Mouse (Mus musculus) CD4-positive, CD25-positive, alpha-beta regulatory T cell, adult 4 months (primary cell): Measurements from ENCODE around the gene Phf5a. TPM values are rescaled to one million over a fixed set of nuclear protein-coding genes. Genes with fewer than 3 reads are reported as not detected.
"Not testable (repeated sequence)": the region's sequence is repeated elsewhere in the genome, so short reads cannot be mapped to it uniquely, and the experiment has no call there.

Source experiments
- ATAC-seq: one replicate; pipeline ENCODE4 v1.8.0; 2017
- polyA plus RNA-seq, 2 experiments: library from polyadenylated mRNA; unstranded; fragments of 100-300 nt; shearing (Covaris generic); gene quantifications; one replicate each; pipeline ENCODE4 v1.2.1; 2017

The Phf5a gene
- 100 to 1,000 TPM in 1 of 2 experiments, 10 to 100 TPM in 1; 89.8 to 111 TPM for polyA plus RNA-seq

DNA sequence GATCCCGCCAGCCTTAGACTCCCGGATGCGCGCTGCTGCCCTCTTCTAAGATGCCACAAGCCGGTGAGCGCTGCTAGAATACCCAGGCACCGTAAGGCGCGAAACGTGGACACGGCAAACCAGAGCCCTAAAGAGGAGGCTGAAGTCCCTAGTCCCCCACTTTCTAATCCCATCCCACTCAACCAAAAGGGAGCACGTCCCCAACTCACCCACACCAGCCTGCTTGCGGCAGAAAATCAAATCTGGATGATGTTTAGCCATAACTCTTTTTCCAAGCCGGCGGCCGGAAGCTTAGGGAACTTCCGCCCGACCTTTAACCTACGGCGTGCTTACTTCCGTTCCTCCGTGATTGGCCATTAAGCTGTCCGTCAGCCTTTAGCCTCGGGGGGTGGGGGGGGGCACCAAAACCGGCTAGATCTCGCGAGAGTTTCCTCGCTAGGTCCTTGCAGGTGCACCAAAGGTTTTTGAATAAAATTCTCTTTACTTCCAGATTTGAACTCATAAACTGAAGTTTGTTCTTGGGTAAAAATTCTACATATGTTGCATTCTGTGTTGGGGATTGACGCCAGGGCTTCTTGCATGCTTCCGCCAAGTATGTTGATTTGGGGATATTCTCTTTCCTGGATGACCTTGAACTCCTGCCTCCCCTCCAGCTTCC is at the start of gene Phf5a:
Gene Phf5a, minus strand, starts transcription at position 308 of the 658 bp plus-strand sequence.
- peak; percentile 88 for ATAC-seq

DNA sequence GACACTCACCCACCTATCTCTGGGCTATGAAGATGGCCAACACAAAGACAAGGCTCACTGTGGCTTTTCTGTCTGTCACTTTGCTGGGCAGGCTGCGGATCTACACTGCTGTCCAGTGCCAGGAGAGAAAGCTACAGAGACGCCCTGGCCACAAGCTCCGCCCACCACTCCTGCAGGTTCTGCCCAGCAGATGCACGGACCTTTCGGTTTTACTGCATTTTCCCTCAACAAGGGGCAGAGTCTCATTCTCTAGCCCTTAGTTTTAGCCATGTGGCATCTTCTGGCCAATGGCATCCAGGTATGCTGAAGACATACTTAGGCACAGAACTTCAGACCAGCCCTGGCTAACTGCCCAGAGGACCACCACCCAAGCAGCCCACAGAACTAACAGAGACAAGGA is 49.5 kb upstream of the Phf5a start:
- ATAC-seq = no peak

DNA sequence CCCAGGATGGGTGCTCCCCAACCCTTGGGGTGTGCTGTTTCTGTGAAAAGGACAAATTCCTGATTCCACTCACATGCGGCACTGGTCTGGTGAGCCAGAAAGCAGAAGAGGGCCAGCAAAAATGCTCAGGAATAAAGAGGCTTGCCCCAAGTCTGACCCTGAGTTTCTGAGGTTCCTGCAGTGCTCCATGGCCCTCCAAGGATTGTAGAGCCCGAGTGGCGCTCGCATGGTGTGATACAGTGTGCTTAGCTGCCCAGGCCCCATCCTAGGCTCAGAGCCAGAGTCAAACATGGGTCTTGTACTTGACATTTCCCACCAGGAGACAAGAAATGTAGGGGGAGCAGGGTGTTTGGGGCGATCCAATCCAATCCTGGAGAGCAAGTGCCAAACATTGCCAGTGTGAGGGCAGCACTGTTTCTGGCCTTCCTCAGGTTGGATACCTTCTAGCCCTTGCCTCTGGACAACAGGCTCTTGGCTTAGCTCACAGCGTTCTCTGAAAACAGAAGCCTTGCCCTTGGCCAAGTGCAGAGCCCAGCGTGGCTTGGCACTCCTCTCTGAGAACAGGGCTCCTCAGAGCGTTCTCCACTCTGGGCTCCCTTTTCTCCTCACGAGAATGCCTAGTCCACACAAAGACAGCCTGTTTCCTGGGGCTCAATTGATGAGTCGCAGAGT is 49.0 kb upstream of the Phf5a start:
- no peak for ATAC-seq

DNA sequence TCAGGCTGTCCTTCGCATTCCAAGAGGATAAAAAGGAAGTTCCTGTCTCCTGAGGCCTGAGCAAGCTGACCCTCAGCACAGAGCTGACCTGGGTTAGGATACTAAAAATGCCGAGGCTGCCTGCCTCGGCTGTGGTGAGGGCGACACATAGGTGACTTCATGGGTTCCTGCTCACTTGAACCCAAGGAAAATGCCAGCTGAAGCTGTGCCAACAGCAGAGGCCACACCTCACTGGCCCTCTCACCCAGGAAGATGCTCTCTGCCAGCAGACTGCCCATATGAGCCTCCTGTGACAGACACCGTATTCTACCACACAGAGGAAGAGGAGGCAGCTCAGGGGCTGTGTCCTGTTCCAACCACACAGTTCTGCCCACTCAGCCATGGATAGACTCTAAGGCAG is 47.4 kb upstream of the Phf5a start:
- no peak for ATAC-seq

DNA sequence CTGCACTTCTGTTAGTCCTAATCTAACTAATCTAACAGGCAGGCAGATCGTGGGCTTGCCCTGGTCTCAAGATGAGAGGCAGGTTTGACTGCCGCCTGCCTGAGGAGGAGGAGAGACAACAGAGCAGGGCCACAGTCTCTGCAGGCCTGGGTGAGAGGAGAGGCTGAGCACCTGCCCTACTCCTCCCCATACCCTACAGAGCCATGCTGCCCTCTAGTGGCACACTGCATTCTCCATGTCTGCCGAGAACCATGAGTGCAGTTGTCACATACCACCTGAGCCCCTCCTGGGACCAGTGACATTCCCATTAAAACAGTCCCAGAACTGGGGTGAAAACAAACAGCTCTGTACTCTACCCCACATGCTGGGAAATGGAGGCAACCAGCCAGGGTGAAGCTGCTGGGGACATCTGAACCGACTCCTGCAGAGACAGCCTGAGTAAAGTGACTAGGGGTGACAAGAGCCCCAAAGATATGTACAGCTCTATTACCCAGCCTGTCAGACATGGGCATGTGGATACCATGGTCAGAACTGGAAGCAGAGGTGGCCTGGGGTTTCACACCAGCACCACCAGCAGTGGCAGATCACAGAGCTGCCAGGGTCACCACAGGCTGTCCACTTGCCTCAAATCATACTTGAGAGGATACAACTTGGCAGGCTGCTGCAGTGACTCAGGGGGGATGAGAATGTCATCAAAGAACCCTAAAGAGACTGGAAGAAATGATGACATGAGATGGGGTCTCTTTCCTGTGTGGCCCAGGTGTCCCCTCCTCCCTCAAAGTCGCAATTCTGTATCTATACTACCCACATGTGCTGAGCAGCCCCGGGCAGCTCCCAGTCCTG is 46.1 kb upstream of the Phf5a start:
- ATAC-seq = peak; percentile 74

DNA sequence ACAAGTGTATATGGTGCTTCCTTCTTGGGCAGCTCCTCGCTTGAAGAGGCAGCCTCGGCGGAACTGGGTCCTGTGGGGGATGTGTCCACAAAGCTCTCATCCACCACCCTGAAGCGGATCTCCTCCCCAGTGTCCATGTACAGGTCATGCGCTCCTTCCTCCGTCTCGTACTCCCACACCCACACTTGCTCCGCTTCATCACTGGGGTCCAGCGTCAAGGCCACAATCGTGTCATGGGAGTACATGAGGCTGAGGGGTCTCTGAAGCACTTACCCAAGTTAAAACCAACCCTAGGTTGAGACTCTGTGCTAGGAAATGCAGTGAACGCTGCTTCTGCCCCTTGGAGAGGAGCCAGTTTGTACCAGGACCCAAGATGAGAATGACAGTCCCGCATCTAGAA is 45.5 kb upstream of the Phf5a start:
- no peak for ATAC-seq

DNA sequence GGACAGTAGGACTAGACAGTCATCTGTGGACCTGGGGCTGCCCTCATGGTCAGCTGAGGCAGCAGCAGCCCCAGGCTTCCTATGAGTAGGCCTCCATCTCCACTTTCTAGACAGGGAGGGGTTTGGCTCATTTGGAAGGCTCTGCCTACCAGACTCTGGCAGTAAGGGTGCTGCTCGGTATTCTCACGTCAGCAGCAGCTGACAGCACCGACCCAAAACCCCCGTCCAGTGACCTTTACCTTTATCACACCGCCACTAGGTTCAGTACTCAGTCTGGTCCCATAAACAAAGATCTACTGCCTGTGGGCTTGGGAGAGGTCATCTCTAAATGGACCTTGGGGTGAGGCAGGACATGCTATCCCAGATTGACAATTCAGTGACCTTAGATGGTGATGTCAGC is 44.0 kb upstream of the Phf5a start:
- ATAC-seq = no peak

DNA sequence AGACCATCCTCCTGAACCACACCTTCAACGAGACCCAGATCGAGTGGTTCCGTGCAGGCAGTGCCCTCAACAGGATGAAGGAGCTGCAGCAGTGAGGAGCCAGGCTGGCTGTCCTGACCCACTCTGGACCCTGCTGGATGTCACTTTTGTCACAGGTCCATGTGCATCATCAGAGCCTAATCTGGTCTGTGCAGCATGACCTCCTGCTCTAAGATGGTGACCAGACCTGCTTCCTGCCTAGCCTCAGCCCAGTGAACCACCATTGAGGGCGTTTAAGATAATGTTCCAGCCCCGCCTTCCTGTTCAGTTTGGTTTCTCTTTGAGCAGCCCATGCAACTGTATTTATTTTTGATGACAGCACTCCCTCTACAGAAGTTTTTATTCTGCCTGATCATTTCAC is 43.0 kb upstream of the Phf5a start:
- no peak for ATAC-seq

DNA sequence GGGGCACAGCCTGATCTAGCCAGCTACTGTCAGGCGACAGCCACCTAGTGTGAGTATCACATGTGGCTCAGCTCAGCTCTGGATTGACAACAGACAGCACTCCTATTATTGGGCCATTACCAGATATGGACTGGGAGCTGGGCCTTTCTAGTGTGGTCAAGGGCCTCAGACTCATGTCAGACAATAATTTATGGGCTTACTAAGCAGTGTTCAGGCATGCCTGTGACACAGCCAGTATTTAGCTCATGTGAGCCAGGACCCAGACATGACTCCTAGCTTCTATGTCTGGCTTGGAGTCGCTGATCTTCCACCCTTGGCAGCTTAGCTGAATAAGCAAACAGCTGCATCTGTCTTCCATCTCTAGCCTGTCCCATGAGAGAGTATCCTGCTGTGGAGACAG is 40.8 kb upstream of the Phf5a start:
- ATAC-seq = no peak

DNA sequence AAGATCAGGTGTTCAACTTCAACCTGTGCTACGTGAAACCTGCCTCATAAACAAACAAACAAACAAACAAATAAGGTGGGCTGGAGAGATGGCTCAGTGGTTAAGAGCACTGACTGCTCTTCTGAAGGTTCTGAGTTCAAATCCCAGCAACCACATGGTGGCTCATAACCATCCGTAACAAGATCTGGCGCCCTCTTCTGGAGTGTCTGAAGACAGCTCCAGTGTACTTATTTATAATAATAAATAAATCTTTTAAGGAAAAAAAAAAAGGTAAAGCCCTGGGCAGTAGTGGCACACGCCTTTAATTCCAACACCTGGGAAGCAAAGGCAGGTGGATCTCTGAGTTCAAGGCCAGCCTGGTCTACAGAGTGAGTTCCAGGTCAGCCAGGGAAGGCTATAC is 37.1 kb upstream of the Phf5a start:
- not testable (repeated sequence) for ATAC-seq

DNA sequence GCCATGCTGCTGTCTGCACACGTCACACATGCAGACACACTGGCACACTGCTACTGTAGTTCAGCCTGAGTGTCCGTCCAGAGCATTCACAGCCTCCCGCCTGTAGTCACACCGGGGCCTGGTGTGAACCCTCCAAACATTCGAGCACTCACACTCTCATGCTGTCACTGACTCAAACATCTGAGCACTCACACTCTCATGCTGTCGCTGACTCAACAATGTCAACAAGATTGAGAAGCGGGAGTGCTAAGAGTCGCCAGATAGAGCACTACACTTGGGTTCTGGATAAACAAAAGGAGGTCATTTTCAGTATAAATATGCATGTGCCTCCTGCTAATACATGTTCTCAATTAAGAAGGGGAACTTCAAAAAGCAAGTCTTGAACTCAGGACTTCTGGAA is 36.2 kb upstream of the Phf5a start:
- ATAC-seq = no peak

DNA sequence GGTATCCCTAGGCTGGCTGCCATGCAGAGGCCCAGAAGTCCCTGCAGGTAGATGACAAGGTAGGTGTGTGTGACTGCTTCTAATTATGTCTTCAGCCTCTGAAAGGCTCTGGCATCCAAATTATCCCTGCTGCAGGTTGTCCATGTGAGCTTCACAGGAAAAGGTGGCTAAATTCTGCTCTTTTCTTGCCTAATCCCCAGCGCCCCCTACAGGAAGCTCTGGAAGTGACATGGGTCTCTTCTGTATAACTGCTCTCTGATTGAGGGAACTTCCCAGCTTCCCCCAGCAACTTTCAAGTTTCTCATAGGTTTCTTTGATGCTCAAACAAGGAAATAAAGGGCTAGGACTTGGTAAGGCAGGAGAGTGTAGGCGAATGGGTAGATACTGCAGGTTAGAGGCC is 33.2 kb upstream of the Phf5a start:
- peak; percentile 80 for ATAC-seq

DNA sequence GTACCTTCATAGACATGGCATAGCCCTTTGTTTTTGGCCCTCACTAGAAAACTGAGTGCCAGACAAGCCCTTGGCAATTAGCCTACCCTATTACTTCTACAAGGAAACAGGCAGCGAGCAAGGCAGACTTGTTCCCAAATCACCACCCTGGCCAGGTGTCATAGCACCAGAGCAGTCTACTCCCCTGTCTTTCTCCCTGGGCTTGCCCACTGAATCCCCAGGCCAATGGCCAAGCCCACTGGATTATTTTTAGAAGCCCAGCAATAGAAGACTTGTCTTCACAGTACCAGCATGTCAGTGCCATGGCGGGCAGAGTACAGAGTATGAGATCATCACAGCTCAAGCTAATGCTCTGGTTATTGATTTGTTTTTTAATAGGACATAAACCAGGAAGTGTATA is 27.0 kb upstream of the Phf5a start:
- ATAC-seq = no peak

DNA sequence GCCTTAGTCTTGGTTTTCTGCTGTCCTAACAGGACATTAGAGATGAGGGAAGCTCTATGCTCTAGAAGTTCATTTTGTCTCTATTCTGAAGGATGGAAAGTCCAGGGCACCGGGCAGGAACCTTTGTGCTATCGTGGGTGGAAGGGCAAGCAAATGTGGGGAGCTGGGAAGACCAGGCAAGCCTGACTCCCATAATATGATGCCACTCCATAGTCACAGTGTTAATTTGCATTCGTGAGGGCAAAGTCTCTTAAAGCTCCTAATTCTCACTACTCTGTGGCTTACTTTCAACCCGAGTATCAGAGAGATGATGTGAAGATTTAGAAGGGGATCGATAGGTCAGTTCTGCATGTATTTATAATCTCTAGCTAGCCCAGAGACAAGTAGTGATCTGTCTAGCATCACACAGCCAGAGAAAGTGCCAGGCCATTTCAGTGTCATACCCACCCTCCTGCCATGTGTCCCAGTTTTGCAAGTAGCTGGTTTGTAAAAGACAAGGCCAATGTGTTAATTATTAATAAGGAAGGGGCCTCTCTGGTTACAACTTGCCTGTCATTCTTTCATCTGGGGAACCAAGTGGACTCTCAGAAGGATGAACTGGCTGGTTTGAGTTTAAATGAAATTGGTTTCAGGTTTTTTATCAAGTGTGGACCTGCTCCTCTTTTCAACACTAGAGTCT is 26.0 kb upstream of the Phf5a start:
- no peak for ATAC-seq

DNA sequence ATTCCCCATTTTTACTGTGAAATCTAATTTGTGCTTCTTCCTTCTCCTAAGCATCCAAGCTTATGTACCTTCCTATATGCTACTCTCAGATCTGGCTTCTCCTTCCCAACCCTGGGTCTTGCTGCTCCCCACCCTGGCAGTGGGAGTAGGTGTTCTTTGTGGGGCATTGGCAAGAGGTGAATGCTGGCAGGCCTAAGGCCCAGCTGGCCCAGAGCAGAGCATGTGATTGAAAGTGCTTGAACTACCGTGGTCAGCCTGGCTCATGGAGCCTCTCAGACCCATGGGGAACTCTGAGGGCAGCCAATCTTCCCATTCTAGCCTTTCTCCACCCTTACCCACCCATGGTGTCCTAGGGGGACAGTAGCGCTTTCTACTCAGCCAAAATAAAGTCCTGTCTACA is 24.7 kb upstream of the Phf5a start:
- no peak for ATAC-seq

DNA sequence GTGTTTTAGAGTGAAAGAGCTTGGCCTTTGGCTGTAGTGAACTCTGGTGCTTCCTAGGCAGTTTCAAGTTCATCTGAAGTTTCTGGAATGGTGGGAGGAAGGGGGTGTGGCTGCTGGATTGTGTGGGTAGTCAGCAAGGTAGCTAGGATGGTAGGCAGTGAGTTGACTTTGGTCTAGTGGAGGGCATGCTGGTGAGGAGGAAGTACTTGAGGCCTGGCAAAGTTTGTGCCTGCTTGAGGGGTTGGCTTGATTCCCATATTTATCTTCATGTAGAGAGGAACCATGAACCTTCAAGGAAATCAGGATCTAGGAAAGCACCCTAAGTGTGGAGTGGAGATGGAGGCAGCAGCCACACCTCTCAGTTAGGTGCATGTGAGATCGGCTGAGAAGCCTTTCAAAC is 22.3 kb upstream of the Phf5a start:
- ATAC-seq = no peak

DNA sequence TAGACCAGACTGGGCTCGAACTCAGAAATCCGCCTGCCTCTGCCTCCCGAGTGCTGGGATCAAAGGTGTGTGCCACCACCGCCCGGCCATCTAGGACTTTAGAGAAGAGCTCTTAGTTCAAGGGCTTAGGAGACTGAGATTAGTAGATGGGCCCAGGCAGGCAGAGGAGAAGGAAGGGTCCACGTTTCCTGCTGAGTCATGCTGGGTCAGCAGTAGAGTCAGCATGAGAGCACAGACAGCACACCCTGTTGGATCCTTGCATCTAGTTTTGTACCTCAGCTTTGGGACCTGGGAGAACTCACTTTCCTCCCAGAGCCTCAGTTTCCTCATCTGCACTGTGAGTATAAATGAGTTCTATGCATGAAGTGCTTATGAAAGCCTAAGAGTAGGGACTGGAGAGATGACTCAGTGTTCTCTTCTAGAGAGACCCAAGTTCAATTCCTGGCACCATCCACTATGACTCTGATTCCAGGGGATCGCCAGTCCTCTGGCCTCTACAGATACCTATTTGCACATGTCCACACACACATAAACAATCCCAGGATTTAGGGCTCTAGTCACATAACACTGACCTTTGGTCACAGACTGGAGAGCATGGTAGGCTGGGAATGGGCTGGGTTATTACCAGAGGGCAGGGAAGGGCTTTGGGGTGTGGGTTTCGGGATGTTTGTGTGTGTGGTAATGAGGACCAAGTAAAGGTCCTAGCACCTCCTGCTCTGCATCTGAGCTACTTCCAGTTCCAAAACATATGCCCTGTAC is 20.3 kb upstream of the Phf5a start:
- no peak for ATAC-seq

DNA sequence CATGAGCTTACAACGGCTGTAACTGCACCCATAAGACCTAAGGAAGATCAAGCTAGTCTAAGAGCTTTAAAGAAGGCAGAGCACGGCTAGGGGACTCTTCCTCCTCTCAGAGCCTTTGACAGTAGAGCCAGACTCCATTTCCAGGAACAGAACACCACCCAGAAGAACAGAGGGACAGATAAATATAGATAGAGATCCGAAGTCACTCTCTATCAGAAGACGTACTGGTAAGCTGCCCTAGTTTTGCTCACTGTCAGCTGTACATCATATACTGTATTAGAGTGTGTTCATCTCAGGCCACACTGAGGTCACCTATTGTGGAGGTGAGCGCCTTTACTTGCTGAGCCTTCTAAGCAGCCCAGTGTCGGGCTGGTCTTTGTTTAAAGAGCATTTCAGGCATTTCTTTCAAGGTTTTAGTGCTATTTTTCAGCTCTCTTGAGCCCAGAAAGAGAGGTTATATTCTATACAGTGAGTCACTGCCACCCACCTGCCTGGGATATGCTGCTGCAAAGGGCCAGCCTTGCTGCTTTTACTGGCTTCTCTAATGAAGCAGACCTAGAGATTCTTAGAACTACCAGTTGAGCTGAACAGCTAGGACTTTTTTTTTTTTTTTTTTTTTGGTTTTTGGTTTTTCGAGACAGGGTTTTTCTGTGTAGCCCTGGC is 19.6 kb upstream of the Phf5a start:
- ATAC-seq = no peak

DNA sequence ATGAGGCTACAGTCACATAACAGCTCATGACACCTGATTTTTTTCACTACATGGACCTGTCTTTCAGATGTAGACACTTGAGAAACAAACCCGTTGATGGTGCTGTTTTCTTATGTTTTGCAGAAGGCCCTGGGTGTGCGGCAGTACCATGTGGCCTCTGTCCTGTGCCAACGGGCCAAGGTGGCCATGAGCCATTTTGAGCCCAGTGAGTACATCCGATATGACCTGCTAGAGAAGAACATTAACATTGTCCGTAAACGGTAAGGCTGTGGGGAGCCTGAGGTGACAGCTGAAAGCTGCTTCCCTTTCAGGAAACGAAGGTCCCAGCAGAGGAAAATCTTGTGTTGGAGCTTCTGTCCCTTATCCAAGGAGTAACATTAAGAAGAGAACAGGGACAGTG is 17.5 kb upstream of the Phf5a start:
- no peak for ATAC-seq

DNA sequence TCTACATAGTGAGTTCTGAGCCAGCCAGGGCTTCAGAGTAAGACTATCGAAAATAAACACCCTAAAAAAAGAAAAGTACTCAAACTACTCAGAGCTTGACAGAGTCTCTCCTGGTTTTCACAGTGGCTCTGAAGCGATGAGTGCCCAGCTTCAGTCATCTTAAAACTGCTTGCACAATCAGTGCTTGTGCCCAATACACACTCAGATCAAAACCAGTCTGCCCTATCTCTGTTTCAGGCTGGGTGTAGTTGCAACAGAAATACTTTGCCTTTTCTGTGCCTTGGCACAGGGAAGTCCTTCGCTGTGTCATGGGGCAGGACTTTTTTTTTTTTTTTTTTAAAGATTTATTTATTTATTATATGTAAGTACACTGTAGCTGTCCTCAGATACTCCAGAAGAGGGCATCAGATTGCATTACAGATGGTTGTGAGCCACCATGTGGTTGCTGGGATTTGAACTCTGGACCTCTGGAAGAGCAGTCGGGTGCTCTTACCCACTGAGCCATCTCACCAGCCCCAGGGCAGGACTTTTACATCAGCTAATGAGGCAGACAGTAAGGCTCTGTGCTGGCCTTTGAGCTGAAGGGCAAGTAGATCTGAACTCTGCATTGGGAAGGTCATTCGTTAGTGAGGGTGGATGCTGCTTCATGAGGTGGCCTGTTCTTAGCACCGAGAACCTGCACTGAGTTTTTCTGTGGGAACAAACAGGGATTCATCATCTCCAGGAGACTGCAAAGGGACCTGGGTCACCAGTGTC is 15.3 kb upstream of the Phf5a start:
- ATAC-seq = no peak

DNA sequence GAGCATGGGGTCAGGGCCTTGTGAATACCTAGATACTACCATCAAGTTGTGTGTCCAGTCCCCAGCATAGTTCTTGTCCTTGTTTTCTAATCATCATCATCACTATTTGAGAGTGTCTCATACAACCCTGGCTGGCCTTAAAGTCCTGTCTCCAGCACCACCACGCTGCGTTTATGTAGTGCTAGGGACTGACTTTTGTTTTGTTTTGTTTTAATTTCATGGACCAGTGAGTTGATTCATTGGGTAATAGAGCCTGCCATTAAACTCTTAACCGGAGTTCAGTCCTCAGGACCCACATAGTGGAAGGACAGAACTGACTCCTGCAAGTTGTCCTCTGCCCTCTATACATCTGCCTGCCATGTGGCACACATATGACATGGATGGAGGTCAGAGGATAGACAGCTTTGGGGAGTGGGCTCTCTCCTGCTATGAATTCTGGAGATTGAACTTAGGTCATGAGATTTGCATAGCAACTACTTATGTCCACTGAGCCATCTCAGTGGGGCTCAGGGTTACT is 13.8 kb upstream of the Phf5a start:
- ATAC-seq = no peak
